Comparison of ENCODE assay signal across 23 mouse cellular contexts in genomic region chr7:99023931-99024330, GRCm38 (mm10).
DNase-seq lines count a peak whose midpoint lies in the region; ATAC-seq lines count a peak whose summit lies in the region.
"Had no signal": no experiment of that assay in that cellular context is flagged by ENCODE, and none has a peak within 500 bp of the region (broad histone marks: within the 10 kb centered on the region; RNA-seq: fewer than 3 reads in every experiment).

No protein-coding gene starts in this region.

- intact Hi-C loops in heart, postnatal 14 days (cut with DNase I) = no loop called here

- no peaks in the 10 kb centered on the region for H3K4me1 ChIP-seq in midbrain, embryonic 13.5 days (replicated peaks)
- H3K4me1 ChIP-seq: forebrain, embryonic 13.5 days; neural tube, embryonic 12.5 days had no signal

- no peak overlapping the region for H3K9ac ChIP-seq in midbrain, embryonic 13.5 days (replicated peaks)
- H3K9ac ChIP-seq: forebrain, embryonic 13.5 days; heart, embryonic 13.5 days; hindbrain, embryonic 14.5 days; liver, embryonic 13.5 days; lung, embryonic 15.5 days; neural tube, embryonic 12.5 days had no signal

- H3K4me3 ChIP-seq in midbrain, embryonic 13.5 days (replicated peaks) = no peak overlapping the region
- H3K4me3 ChIP-seq: forebrain, embryonic 13.5 days; heart, embryonic 13.5 days; layer of hippocampus, adult 2 months; liver, embryonic 13.5 days; lung, embryonic 15.5 days; neural tube, embryonic 12.5 days had no signal

- 94% methylated on average over 3 of the region's 3 CpGs for WGBS in midbrain, embryonic 13.5 days

- ATAC-seq in midbrain, embryonic 13.5 days = no peak
- ATAC-seq: forebrain, embryonic 13.5 days had no signal

- no peak overlapping the region for H3K4me2 ChIP-seq in midbrain, embryonic 13.5 days (replicated peaks)
- H3K4me2 ChIP-seq: forebrain, embryonic 13.5 days; heart, embryonic 13.5 days; hindbrain, embryonic 14.5 days; liver, embryonic 13.5 days; lung, embryonic 15.5 days; midbrain, embryonic 11.5 days; neural tube, embryonic 12.5 days had no signal

- no peaks in the 10 kb centered on the region for H3K27me3 ChIP-seq in midbrain, embryonic 13.5 days
- H3K27me3 ChIP-seq: forebrain, embryonic 13.5 days; heart, embryonic 13.5 days; liver, embryonic 13.5 days; lung, embryonic 15.5 days; neural tube, embryonic 12.5 days had no signal

- peak; percentile 19 to 33 for DNase-seq in frontal cortex, postnatal 36 days (ENCODE audit: low spot score in 2 of 2)
- DNase-seq in frontal cortex, postnatal 25 days (ENCODE audit: low spot score in 2 of 2) = no peak
- peak; percentile 39 to 47 for DNase-seq in right cerebral cortex, adult 2 months (ENCODE audit: low spot score in 2 of 2)
- no peak for DNase-seq in right cerebral cortex, postnatal 14 days
- DNase-seq in brain, adult 2 months (ENCODE audit: low read depth, low spot score) = peak; percentile 72
- DNase-seq in heart, postnatal 14 days = no peak
- DNase-seq in thymus, postnatal 10 days (ENCODE audit: low spot score in 2 of 2) = no peak
- DNase-seq: adrenal gland, postnatal 36 days; cerebellum, adult 18-20 months; heart, postnatal 36 days; kidney, adult 8-10 months; kidney, postnatal 14 days; liver, embryonic 13.5 days; thymus, postnatal 4 days had no signal

- no peaks in the 10 kb centered on the region for H3K36me3 ChIP-seq in midbrain, embryonic 13.5 days
- H3K36me3 ChIP-seq: heart, embryonic 13.5 days; liver, embryonic 13.5 days; lung, embryonic 15.5 days; neural tube, embryonic 12.5 days had no signal

- no peak overlapping the region for H3K27ac ChIP-seq in midbrain, embryonic 13.5 days
- H3K27ac ChIP-seq: forebrain, embryonic 13.5 days; heart, embryonic 13.5 days; hindbrain, embryonic 14.5 days; liver, embryonic 13.5 days; lung, embryonic 15.5 days; macrophage; neural tube, embryonic 12.5 days had no signal

- no peaks in the 10 kb centered on the region for H3K9me3 ChIP-seq in midbrain, embryonic 13.5 days
- H3K9me3 ChIP-seq: forebrain, embryonic 13.5 days; liver, embryonic 13.5 days; lung, embryonic 15.5 days; neural tube, embryonic 12.5 days had no signal

Comparison
In these comparisons a context has a peak if more than half of its experiments do, and no peak if none do; other contexts are left out.
1. DNase-seq: peak in frontal cortex, postnatal 36 days (2 of 2), right cerebral cortex, adult 2 months (2 of 2) and brain, adult 2 months (single experiment); none in frontal cortex, postnatal 25 days (0 of 2), right cerebral cortex, postnatal 14 days (single experiment), heart, postnatal 14 days (0 of 2) and thymus, postnatal 10 days (0 of 2).